Mouse (Mus musculus): ENCODE data around the gene Ppp3ca. TPM values are rescaled to one million over a fixed set of nuclear protein-coding genes. Genes with fewer than 3 reads are reported as not detected.

The Ppp3ca gene
- polyA plus RNA-seq, 1 experiment from 2014 or later = 10.7 TPM

GRCm38 (mm10) chr3:136818997-136819396, 149.1 kb downstream of the Ppp3ca start:
- 67% methylated on average over 5 of the region's 5 CpGs for WGBS (ENCODE audit: insufficient replicate concordance)
- ATAC-seq (ENCODE audit: insufficient read depth) = no peak
- H3K9me3 ChIP-seq (replicated peaks) = no peaks in the 10 kb centered on the region

GRCm38 (mm10) chr3:136821039-136821438, 151.1 kb downstream of the Ppp3ca start:
- WGBS (ENCODE audit: insufficient replicate concordance) = 57% methylated on average over 3 of the region's 3 CpGs
- no peak for ATAC-seq (ENCODE audit: insufficient read depth)

More at GRCm38 (mm10) chr3:136818997-136819396, 149.1 kb downstream of the Ppp3ca start:
- no peak overlapping the region for H3K27ac ChIP-seq (replicated peaks)
- no peak overlapping the region for H3K9ac ChIP-seq
- no peak overlapping the region for H3K4me2 ChIP-seq
- no peak overlapping the region for H3K4me3 ChIP-seq (replicated peaks)
- no peaks in the 10 kb centered on the region for H3K27me3 ChIP-seq
- H3K36me3 ChIP-seq (replicated peaks) = no peaks in the 10 kb centered on the region
- no peaks in the 10 kb centered on the region for H3K4me1 ChIP-seq (replicated peaks)

DNA sequence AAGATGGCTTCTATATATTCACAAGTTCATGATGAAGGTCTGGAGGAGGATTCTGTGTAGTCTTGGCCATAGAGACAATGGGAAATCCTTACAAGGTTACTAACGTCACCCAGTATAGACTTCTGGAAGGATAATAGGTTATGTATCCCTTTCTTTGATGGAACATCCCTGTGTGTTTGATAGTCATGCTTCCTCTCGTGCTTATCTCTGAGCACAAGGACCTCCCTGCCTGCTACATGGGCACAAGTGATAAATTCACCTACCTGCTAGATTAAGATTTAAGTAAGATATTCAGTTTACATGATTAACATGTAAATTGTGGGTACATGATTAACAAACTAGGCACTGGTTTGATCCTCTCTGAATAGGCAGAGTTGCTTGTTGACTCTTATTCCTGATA, 152.1 kb downstream of the Ppp3ca start:
- WGBS (ENCODE audit: insufficient replicate concordance) = 27% methylated on average over 2 of the region's 2 CpGs

More at GRCm38 (mm10) chr3:136821039-136821438, 151.1 kb downstream of the Ppp3ca start:
- H3K36me3 ChIP-seq (replicated peaks) = no peaks in the 10 kb centered on the region
- H3K4me3 ChIP-seq (replicated peaks) = no peak overlapping the region
- no peaks in the 10 kb centered on the region for H3K9me3 ChIP-seq (replicated peaks)
- no peaks in the 10 kb centered on the region for H3K27me3 ChIP-seq
- H3K9ac ChIP-seq = no peak overlapping the region
- no peak overlapping the region for H3K4me2 ChIP-seq
- H3K4me1 ChIP-seq (replicated peaks) = no peaks in the 10 kb centered on the region
- H3K27ac ChIP-seq (replicated peaks) = no peak overlapping the region

DNA sequence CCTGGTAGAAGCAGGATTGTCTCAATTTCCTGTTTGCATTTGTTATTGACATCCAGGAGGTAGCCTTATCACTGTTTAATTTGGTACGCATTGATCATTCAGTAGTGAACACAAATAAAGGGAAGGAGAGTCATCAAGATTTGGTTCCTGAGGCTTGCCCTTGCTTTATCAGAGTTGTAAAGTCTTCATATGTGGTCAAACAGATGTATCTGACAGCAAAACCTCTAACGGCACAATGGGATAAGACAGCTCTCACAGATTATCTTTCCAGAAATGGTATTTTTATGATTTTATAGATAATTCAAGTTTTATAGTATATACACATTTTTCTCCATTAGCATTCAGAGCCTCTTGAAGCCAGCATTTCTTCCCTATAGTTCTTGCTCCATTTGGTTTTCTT, 152.5 kb downstream of the Ppp3ca start:
- H3K9ac ChIP-seq = no peak overlapping the region
- no peak overlapping the region for H3K27ac ChIP-seq (replicated peaks)
- WGBS (ENCODE audit: insufficient replicate concordance) = 31% methylated on average over 2 of the region's 2 CpGs
- H3K27me3 ChIP-seq = no peaks in the 10 kb centered on the region
- no peaks in the 10 kb centered on the region for H3K36me3 ChIP-seq (replicated peaks)
- no peak for ATAC-seq (ENCODE audit: insufficient read depth)
- H3K9me3 ChIP-seq (replicated peaks) = no peaks in the 10 kb centered on the region
- no peaks in the 10 kb centered on the region for H3K4me1 ChIP-seq (replicated peaks)
- no peak overlapping the region for H3K4me3 ChIP-seq (replicated peaks)
- H3K4me2 ChIP-seq = no peak overlapping the region

More for the DNA sequence above, 152.1 kb downstream of the Ppp3ca start:
- Histone ChIP-seq H3K36me3 (replicated peaks) (no peaks in the 10 kb centered on the region), H3K4me3 (replicated peaks) (no peak overlapping the region), H3K4me2 (no peak overlapping the region), H3K4me1 (replicated peaks) (no peaks in the 10 kb centered on the region), H3K27ac (replicated peaks) (no peak overlapping the region), H3K27me3 (no peaks in the 10 kb centered on the region), H3K9me3 (replicated peaks) (no peaks in the 10 kb centered on the region), H3K9ac (no peak overlapping the region)
- no peak for ATAC-seq (ENCODE audit: insufficient read depth)

DNA sequence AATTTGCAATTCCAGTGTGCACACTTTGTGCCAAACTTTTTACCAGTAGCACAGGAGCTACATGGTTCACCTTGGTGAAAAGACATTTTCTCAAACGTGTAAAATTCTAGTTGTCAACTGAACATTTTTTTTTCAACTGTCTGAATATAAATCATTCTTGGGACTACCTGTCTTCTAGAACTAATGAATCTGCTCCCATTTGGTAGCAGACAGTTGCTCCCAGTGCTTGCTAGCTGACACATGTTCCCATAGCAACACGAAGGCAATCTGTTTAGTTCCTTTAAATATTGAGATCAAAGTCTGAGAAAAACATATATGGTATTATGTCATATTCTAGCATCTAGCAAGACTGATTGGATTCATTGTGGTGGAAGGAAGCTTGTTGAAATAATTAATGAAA, 158.5 kb downstream of the Ppp3ca start:
- ATAC-seq (ENCODE audit: insufficient read depth) = no peak
- Histone ChIP-seq H3K9me3 (replicated peaks) (no peaks in the 10 kb centered on the region), H3K27ac (replicated peaks) (no peak overlapping the region), H3K9ac (no peak overlapping the region), H3K4me2 (no peak overlapping the region), H3K27me3 (no peaks in the 10 kb centered on the region), H3K4me1 (replicated peaks) (peaks cover 2% of the 10 kb centered on the region; the same call in 1 of the 2 replicates), H3K36me3 (replicated peaks) (no peaks in the 10 kb centered on the region), H3K4me3 (replicated peaks) (no peak overlapping the region)
- WGBS (ENCODE audit: insufficient replicate concordance) = 53% methylated on average over 2 of the region's 2 CpGs

GRCm38 (mm10) chr3:136829109-136829508, 159.2 kb downstream of the Ppp3ca start:
- Histone ChIP-seq H3K9ac (no peak overlapping the region), H3K27me3 (no peaks in the 10 kb centered on the region), H3K36me3 (replicated peaks) (no peaks in the 10 kb centered on the region), H3K4me2 (no peak overlapping the region), H3K4me1 (replicated peaks) (peaks cover 8% of the 10 kb centered on the region; the same call in 1 of the 2 replicates), H3K4me3 (replicated peaks) (no peak overlapping the region), H3K9me3 (replicated peaks) (no peaks in the 10 kb centered on the region), H3K27ac (replicated peaks) (no peak overlapping the region)
- ATAC-seq (ENCODE audit: insufficient read depth) = no peak
- 80% methylated on average over 5 of the region's 5 CpGs for WGBS (ENCODE audit: insufficient replicate concordance)

DNA sequence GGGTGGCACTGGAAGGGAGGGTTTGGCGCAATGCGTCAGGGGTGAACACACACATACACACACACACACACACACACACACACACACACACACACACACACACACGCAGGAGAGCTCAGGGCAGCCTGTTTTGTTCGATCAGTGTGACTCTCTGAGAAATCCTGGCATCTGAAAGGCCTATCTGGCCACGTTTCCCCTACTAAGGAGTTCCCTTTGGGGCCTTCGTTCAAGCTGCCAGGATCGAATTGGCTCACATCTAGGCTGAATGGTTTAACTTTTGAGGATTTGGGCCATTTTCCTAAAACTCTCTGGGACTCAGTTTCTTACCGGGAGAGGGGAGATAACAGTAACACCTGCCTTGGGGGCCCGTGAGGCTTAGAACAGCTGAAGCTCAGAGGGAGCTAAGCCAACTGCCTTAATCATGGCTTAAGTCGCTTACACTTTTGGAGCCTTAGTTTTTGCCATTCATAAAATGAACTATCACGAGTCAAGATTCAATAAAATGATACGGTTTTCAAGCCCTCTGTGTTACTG, 160.8 kb downstream of the Ppp3ca start:
- WGBS (ENCODE audit: insufficient replicate concordance) = 57% methylated on average over 11 of the region's 12 CpGs
- ATAC-seq (ENCODE audit: insufficient read depth) = no peak
- Histone ChIP-seq H3K4me1 (replicated peaks) (peaks cover 19% of the 10 kb centered on the region), H3K4me2 (no peak overlapping the region), H3K9ac (no peak overlapping the region), H3K27me3 (no peaks in the 10 kb centered on the region), H3K4me3 (replicated peaks) (no peak overlapping the region), H3K9me3 (replicated peaks) (no peaks in the 10 kb centered on the region), H3K27ac (replicated peaks) (no peak overlapping the region), H3K36me3 (replicated peaks) (no peaks in the 10 kb centered on the region)

DNA sequence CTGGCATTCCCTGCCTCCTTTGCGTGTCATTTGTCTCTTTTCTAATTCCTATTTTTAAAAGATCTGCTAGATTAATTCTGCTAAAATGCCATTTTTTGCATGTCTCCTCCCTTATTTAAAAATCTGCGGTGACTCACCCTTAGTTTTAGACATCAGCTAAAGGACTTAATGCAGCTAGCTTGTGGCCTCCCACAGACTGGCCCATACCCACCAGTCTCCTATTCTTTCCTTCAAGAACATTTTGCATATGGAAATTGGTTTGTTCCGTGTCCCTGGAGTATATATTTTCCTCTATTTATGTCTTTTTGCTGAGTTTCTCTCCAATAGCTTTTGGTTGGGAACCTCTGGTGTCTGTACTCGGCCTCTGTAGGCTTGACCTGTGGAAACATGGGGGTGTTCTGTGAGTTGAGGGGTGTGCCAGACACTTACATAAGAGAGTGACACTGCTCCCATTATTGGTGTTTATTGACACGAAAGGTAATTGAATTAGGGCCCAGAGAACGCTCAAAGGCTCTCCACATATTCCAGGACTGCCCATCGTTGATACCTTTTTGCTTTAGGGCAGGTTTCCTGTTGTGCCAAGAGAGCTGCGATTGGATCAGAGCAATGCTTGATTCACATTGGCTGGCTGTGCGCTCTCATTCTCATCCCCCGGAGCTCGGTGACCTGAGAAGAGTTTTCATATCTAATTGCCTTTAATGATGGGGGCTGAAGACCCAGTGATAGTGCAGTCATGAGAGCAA, 163.2 kb downstream of the Ppp3ca start:
- no peak for ATAC-seq (ENCODE audit: insufficient read depth)
- Histone ChIP-seq H3K9ac (no peak overlapping the region), H3K36me3 (replicated peaks) (no peaks in the 10 kb centered on the region), H3K27ac (replicated peaks) (no peak overlapping the region), H3K4me2 (no peak overlapping the region), H3K9me3 (replicated peaks) (no peaks in the 10 kb centered on the region), H3K4me3 (replicated peaks) (no peak overlapping the region), H3K27me3 (no peaks in the 10 kb centered on the region), H3K4me1 (replicated peaks) (peaks cover 28% of the 10 kb centered on the region)
- 55% methylated on average over 11 of the region's 11 CpGs for WGBS (ENCODE audit: insufficient replicate concordance)

DNA sequence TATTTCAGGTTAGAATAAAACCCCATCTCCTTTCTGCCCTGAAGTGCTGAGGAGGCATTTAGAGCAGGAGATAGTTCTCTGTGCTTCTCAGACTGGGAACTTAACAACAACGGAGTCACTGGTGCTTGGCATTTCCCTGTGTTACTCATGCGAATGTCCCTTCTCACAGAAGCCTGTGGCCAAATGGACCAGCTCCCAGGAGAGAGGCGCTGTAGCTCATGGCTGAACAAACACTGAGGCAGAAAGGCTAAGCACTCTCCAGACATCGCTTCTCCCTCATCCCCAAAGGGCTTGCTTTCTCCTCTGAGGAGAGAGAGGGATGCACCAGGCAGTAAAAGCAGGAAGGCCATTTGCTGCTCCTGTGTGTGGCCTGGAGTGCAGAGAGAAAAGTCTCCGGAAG, 164.0 kb downstream of the Ppp3ca start:
- H3K9me3 ChIP-seq (replicated peaks) = no peaks in the 10 kb centered on the region
- no peak for ATAC-seq (ENCODE audit: insufficient read depth)
- no peaks in the 10 kb centered on the region for H3K36me3 ChIP-seq (replicated peaks)
- no peak overlapping the region for H3K4me3 ChIP-seq (replicated peaks)
- 23% methylated on average over 5 of the region's 5 CpGs for WGBS (ENCODE audit: insufficient replicate concordance)
- H3K27ac ChIP-seq (replicated peaks) = no peak overlapping the region
- no peak overlapping the region for H3K9ac ChIP-seq
- H3K4me2 ChIP-seq = no peak overlapping the region
- no peaks in the 10 kb centered on the region for H3K27me3 ChIP-seq
- peaks cover 28% of the 10 kb centered on the region for H3K4me1 ChIP-seq (replicated peaks)

GRCm38 (mm10) chr3:136835851-136836250, 165.9 kb downstream of the Ppp3ca start:
- Histone ChIP-seq H3K27me3 (no peaks in the 10 kb centered on the region), H3K9me3 (replicated peaks) (no peaks in the 10 kb centered on the region), H3K4me3 (replicated peaks) (no peak overlapping the region), H3K4me2 (0 out of 2 replicates have a peak overlapping the region, but pooled peaks have one; percentile 35), H3K36me3 (replicated peaks) (no peaks in the 10 kb centered on the region), H3K27ac (replicated peaks) (no peak overlapping the region), H3K4me1 (replicated peaks) (peaks cover 28% of the 10 kb centered on the region), H3K9ac (no peak overlapping the region)
- WGBS (ENCODE audit: insufficient replicate concordance) = 48% methylated on average over 9 of the region's 9 CpGs
- no peak for ATAC-seq (ENCODE audit: insufficient read depth)

DNA sequence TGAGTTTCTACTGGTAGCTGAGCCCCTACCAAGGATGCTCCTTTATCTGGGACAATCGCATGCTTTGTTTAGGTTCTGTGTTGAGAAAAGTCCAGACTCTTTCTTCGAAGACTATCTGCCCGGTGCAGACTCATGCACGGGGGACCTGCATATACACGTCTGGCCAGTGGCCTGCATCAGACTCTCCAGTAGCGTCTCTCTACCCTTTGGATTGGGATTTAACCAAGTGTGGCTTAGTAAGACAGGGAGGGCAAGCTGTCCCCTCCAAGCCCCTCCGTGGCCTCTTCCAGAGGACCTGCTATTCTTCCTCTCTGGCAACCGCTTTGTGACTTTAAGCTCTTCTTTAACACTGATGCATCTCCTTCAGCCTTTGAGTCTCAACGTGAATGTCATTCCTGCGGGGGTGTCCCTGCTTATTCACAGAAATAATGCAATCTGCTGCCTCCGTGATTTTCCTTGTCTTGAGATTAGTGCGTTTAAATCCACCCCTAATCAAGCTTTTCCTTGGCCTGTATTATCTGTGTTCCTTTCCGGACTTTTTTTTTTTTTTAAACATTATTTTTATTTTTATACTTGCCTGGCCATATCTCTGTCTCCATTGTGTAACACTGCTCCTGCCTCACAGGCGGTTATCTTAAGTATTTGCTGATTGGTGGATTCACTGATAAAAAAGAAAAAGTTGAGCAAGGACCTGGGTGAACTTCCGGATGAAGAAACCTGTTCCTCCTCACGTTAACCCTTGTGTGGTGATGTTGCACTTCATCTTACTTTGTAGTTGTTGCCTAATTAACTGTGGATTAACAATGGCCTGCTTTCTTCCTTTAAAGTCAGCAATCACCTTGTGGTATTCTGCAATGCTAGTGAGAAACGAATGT, 166.6 kb downstream of the Ppp3ca start:
- Histone ChIP-seq H3K4me3 (replicated peaks) (no peak overlapping the region), H3K27ac (replicated peaks) (peak overlapping the region; percentile 16; the same call in 1 of the 2 replicates), H3K27me3 (no peaks in the 10 kb centered on the region), H3K9ac (no peak overlapping the region), H3K36me3 (replicated peaks) (no peaks in the 10 kb centered on the region), H3K4me2 (peak overlapping the region; percentile 35), H3K9me3 (replicated peaks) (no peaks in the 10 kb centered on the region), H3K4me1 (replicated peaks) (peaks cover 28% of the 10 kb centered on the region)
- ATAC-seq (ENCODE audit: insufficient read depth) = peak; percentile 19; the same call in 1 of the 2 replicates
- WGBS (ENCODE audit: insufficient replicate concordance) = 22% methylated on average over 17 of the region's 17 CpGs
